Mouse (Mus musculus) megakaryocyte, embryonic 14.5 days (primary cell): ENCODE data around the gene Stk33.

Source experiments
- FLI1 ChIP-seq: IDR thresholded peaks from 2 replicates; pipeline ENCODE4 v1.6.1; 2012; ENCODE audit warnings: low read length, inconsistent platforms, mixed read lengths
- GATA1 ChIP-seq: IDR thresholded peaks from 3 replicates; pipeline ENCODE4 v1.6.1; 2012; ENCODE audit warnings: mixed read lengths, low read length, inconsistent platforms, borderline replicate concordance

GRCm38 (mm10) chr7:109424422-109425159 is 14.3 kb downstream of the Stk33 start:
- TF ChIP-seq GATA1: no peak
- TF ChIP-seq FLI1: no peak
